10 mouse cellular contexts compared by ENCODE assay signal in the genomic region with DNA sequence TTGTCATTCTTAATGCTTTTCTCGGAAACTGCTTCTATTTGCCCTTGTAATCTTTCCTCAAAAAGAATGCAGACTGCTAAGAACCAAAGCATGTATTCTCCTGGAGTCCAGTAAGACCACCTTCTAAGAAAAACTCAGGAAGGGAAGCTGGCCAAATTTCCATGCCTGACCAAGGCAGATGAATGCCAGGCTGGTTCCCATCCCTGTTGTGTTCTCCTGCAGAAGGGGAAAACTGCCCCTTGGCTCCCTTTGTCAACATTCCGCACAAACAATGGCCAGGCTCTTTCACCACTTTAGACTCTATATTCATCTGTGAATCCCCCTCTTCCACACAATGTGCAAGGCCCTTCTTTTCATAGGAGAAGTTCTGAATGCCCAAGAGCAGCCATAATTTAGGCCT. TPM values are rescaled to one million over a fixed set of nuclear protein-coding genes. Genes with fewer than 3 reads are reported as not detected.
DNase-seq lines count a peak whose midpoint lies in the region; ATAC-seq lines count a peak whose summit lies in the region.
"Had no signal": no experiment of that assay in that cellular context is flagged by ENCODE, and none has a peak within 500 bp of the region (broad histone marks: within the 10 kb centered on the region; RNA-seq: fewer than 3 reads in every experiment).

No protein-coding gene starts in this region.

- H3K36me3 ChIP-seq in forebrain, embryonic 12.5 days (replicated peaks) = no peaks in the 10 kb centered on the region
- H3K36me3 ChIP-seq in forebrain, embryonic 16.5 days (ENCODE audit: control insufficient read depth, insufficient read depth) = no peaks in the 10 kb centered on the region
- H3K36me3 ChIP-seq in kidney, embryonic 15.5 days = no peaks in the 10 kb centered on the region
- H3K36me3 ChIP-seq in intestine, embryonic 15.5 days = no peaks in the 10 kb centered on the region

- DNase-seq in kidney, adult 11 months = no peak
- DNase-seq in Muller cell, postnatal 12 days (ENCODE audit: inconsistent ontology term) = peak; percentile 89
- DNase-seq in retina, postnatal 1 day = no peak
- no peak for DNase-seq in thymus, postnatal 0 days (ENCODE audit: low spot score)
- DNase-seq: gastrocnemius, postnatal 14 days; kidney, postnatal 10 days had no signal

- ATAC-seq in forebrain, embryonic 12.5 days (ENCODE audit: low FRiP score) = no peak
- ATAC-seq in forebrain, embryonic 16.5 days = no peak
- ATAC-seq in kidney, embryonic 15.5 days (replicated peaks; ENCODE audit: low FRiP score) = no peak
- ATAC-seq in intestine, embryonic 15.5 days = no peak

- WGBS in forebrain, embryonic 12.5 days = 7% methylated on average over 2 of the region's 2 CpGs
- 11% methylated on average over 2 of the region's 2 CpGs for WGBS in forebrain, embryonic 16.5 days
- WGBS in kidney, embryonic 15.5 days = 49% methylated on average over 2 of the region's 2 CpGs
- 33% methylated on average over 2 of the region's 2 CpGs for WGBS in intestine, embryonic 15.5 days

- H3K4me3 ChIP-seq in forebrain, embryonic 12.5 days (replicated peaks) = no peak overlapping the region
- no peak overlapping the region for H3K4me3 ChIP-seq in forebrain, embryonic 16.5 days (replicated peaks; ENCODE audit: low read length)
- no peak overlapping the region for H3K4me3 ChIP-seq in kidney, embryonic 15.5 days (replicated peaks)
- H3K4me3 ChIP-seq in intestine, embryonic 15.5 days (replicated peaks) = no peak overlapping the region

- no peak overlapping the region for H3K9ac ChIP-seq in forebrain, embryonic 12.5 days
- H3K9ac ChIP-seq in forebrain, embryonic 16.5 days (replicated peaks; ENCODE audit: low read depth, low read length) = no peak overlapping the region
- no peak overlapping the region for H3K9ac ChIP-seq in kidney, embryonic 15.5 days
- peak overlapping the region; percentile 21; the same call in 1 of the 2 replicates for H3K9ac ChIP-seq in intestine, embryonic 15.5 days

- H3K27me3 ChIP-seq in forebrain, embryonic 12.5 days = no peaks in the 10 kb centered on the region
- no peaks in the 10 kb centered on the region for H3K27me3 ChIP-seq in forebrain, embryonic 16.5 days (replicated peaks; ENCODE audit: control insufficient read depth, insufficient read depth, low read length)
- H3K27me3 ChIP-seq in kidney, embryonic 15.5 days = no peaks in the 10 kb centered on the region
- H3K27me3 ChIP-seq in intestine, embryonic 15.5 days (replicated peaks) = no peaks in the 10 kb centered on the region

- H3K4me1 ChIP-seq in forebrain, embryonic 12.5 days = peaks cover 79% of the 10 kb centered on the region
- H3K4me1 ChIP-seq in forebrain, embryonic 16.5 days (replicated peaks; ENCODE audit: control insufficient read depth, insufficient read depth, low read length) = peaks cover 51% of the 10 kb centered on the region
- H3K4me1 ChIP-seq in kidney, embryonic 15.5 days = peaks cover 80% of the 10 kb centered on the region
- peaks cover 46% of the 10 kb centered on the region for H3K4me1 ChIP-seq in intestine, embryonic 15.5 days (replicated peaks)

- H3K27ac ChIP-seq in forebrain, embryonic 12.5 days = peak overlapping the region; percentile 50; the same call in 1 of the 2 replicates
- no peak overlapping the region for H3K27ac ChIP-seq in forebrain, embryonic 16.5 days (ENCODE audit: low read length)
- H3K27ac ChIP-seq in kidney, embryonic 15.5 days = 0 out of 2 replicates have a peak overlapping the region, but pooled peaks have one; percentile 4
- H3K27ac ChIP-seq in intestine, embryonic 15.5 days = peak overlapping the region; percentile 48; the same call in 1 of the 2 replicates

- H3K4me2 ChIP-seq in forebrain, embryonic 12.5 days = peak overlapping the region; percentile 24
- no peak overlapping the region for H3K4me2 ChIP-seq in forebrain, embryonic 16.5 days (ENCODE audit: low read length)
- no peak overlapping the region for H3K4me2 ChIP-seq in kidney, embryonic 15.5 days
- peak overlapping the region; percentile 12; the same call in 1 of the 2 replicates for H3K4me2 ChIP-seq in intestine, embryonic 15.5 days (replicated peaks)

- no peaks in the 10 kb centered on the region for H3K9me3 ChIP-seq in forebrain, embryonic 12.5 days
- no peaks in the 10 kb centered on the region for H3K9me3 ChIP-seq in forebrain, embryonic 16.5 days (ENCODE audit: control insufficient read depth, low read length)
- H3K9me3 ChIP-seq in kidney, embryonic 15.5 days (replicated peaks) = no peaks in the 10 kb centered on the region
- H3K9me3 ChIP-seq in intestine, embryonic 15.5 days = no peaks in the 10 kb centered on the region

RNA-seq across cellular contexts. Expression of gene Fgfr2, which starts 5.3 kb away (rescaled TPM):
- polyA plus RNA-seq in forebrain, embryonic 12.5 days (2016; fragmentation: Nextera tagmentation; extraction: Ambion mirVana) = 78.4 and 89.6 TPM in 2 replicates
- 39.2 and 52.1 TPM in 2 replicates for polyA plus RNA-seq in forebrain, embryonic 16.5 days (2015; fragmentation: Nextera tagmentation; extraction: Ambion mirVana)
- polyA plus RNA-seq in kidney, embryonic 15.5 days (2015; fragmentation: Nextera tagmentation; extraction: Ambion mirVana) = 99.9 and 104 TPM in 2 replicates
- 61.9 and 67.0 TPM in 2 replicates for polyA plus RNA-seq in intestine, embryonic 15.5 days (2015; fragmentation: Nextera tagmentation; extraction: Ambion mirVana)
- polyA plus RNA-seq in thymus, postnatal 0 days (2015; fragmentation: Nextera tagmentation; extraction: Ambion mirVana) = 23.6 and 24.2 TPM in 2 replicates

RNA-seq across cellular contexts. Expression of gene Ctbp2, which starts 6.3 kb away (rescaled TPM):
- polyA plus RNA-seq in forebrain, embryonic 12.5 days (2016; fragmentation: Nextera tagmentation; extraction: Ambion mirVana) = 133 and 141 TPM in 2 replicates
- polyA plus RNA-seq in forebrain, embryonic 16.5 days (2015; fragmentation: Nextera tagmentation; extraction: Ambion mirVana) = 74.6 and 85.2 TPM in 2 replicates
- polyA plus RNA-seq in kidney, embryonic 15.5 days (2015; fragmentation: Nextera tagmentation; extraction: Ambion mirVana) = 114 and 117 TPM in 2 replicates
- polyA plus RNA-seq in intestine, embryonic 15.5 days (2015; fragmentation: Nextera tagmentation; extraction: Ambion mirVana) = 85.3 and 85.5 TPM in 2 replicates
- 11.2 and 11.9 TPM in 2 replicates for polyA plus RNA-seq in thymus, postnatal 0 days (2015; fragmentation: Nextera tagmentation; extraction: Ambion mirVana)

Comparison
In these comparisons a context has a peak if more than half of its experiments do, and no peak if none do; other contexts are left out.
1. H3K4me2 ChIP-seq: peak in forebrain, embryonic 12.5 days (single experiment) and intestine, embryonic 15.5 days (single experiment); none in forebrain, embryonic 16.5 days (single experiment) and kidney, embryonic 15.5 days (single experiment).